Mouse (Mus musculus) stomach, embryonic 14.5 days (tissue): Measurements from ENCODE around the gene Pou2f3. TPM values are rescaled to one million over a fixed set of nuclear protein-coding genes. Genes with fewer than 3 reads are reported as not detected.

ENCODE experiments used
- ATAC-seq: fragments of 200-750 bp; cut with Nextera tagmentation; 2 replicates; pipeline ENCODE4 v1.8.0; 2017; ENCODE audit warnings: low read depth, moderate TSS enrichment; ENCODE audit not compliant: insufficient number of reproducible peaks, insufficient read depth, low FRiP score
- H3K27ac ChIP-seq: fragments of 300-500 bp; sonication (generic); 2 replicates; pipeline ENCODE4 v1.5.1; 2014; ENCODE audit warnings: mild to moderate bottlenecking, low read length, moderate library complexity, mixed read lengths
- H3K27me3 ChIP-seq: fragments of 300-500 bp; sonication (generic); 2 replicates; pipeline ENCODE4 v1.6.1; 2014; ENCODE audit warnings: low read length, control low read depth, mixed read lengths; ENCODE audit not compliant: control insufficient read depth, insufficient read depth
- H3K36me3 ChIP-seq: fragments of 300-500 bp; sonication (generic); 2 replicates; pipeline ENCODE4 v1.6.1; 2014; ENCODE audit warnings: mild to moderate bottlenecking, control low read depth, low read length, moderate library complexity, mixed read lengths; ENCODE audit not compliant: control insufficient read depth, insufficient read depth
- H3K4me1 ChIP-seq: fragments of 300-500 bp; sonication (generic); 2 replicates; pipeline ENCODE4 v1.6.1; 2014; ENCODE audit warnings: low read length, control low read depth, mixed read lengths; ENCODE audit not compliant: control insufficient read depth, insufficient read depth
- H3K4me2 ChIP-seq: fragments of 300-500 bp; sonication (generic); replicated peaks from 2 replicates; pipeline ENCODE4 v1.6.1; 2014; ENCODE audit warnings: low read depth, low read length, control low read depth
- H3K4me3 ChIP-seq: fragments of 300-500 bp; sonication (generic); 2 replicates; pipeline ENCODE4 v1.5.1; 2014; ENCODE audit warnings: low read depth, low read length, control low read depth
- H3K9ac ChIP-seq: fragments of 300-500 bp; sonication (generic); replicated peaks from 2 replicates; pipeline ENCODE4 v1.6.1; 2014; ENCODE audit warnings: low read depth, mild to moderate bottlenecking, control low read depth, low read length, moderate library complexity, mixed read lengths
- H3K9me3 ChIP-seq: fragments of 300-500 bp; sonication (generic); 2 replicates; pipeline ENCODE4 v1.6.1; 2016; ENCODE audit warnings: low read depth, low read length, control low read depth; ENCODE audit not compliant: control insufficient read depth
- WGBS: fragments of 180-500 bp; shearing (Covaris S2); extraction: QIAGEN DNeasy Blood & Tissue Kit; methylation state at CpG from one replicate; pipeline ENCODE4 v1.1.7; 2014; 5-methylcytosine and 5-hydroxymethylcytosine counted together
- polyA plus RNA-seq: library from polyadenylated mRNA; unstranded; fragments of >200 nt; fragmentation: Nextera tagmentation; extraction: Ambion mirVana; gene quantifications from 2 replicates; pipeline ENCODE4 v1.2.1, GENCODE M21; 2014

Gene Pou2f3
- polyA plus RNA-seq, 1 experiment from 2014 or later: 0.27 TPM

- Histone ChIP-seq H3K9ac (no peak overlapping the region), H3K4me3 (no peak overlapping the region), H3K36me3 (no peaks in the 10 kb centered on the region), H3K9me3 (no peaks in the 10 kb centered on the region), H3K27ac (no peak overlapping the region), H3K27me3 (no peaks in the 10 kb centered on the region), H3K4me2 (no peak overlapping the region), H3K4me1 (no peaks in the 10 kb centered on the region)
- no peak for ATAC-seq
- WGBS: 68% methylated on average over 12 of the region's 12 CpGs
Measured at GRCm38 (mm10) chr9:43144206-43144810, 65.9 kb downstream of the Pou2f3 start.

GRCm38 (mm10) chr9:43141839-43142238 is 68.3 kb downstream of the Pou2f3 start:
- no peaks in the 10 kb centered on the region for H3K4me1 ChIP-seq
- ATAC-seq: no peak
- no peaks in the 10 kb centered on the region for H3K27me3 ChIP-seq
- H3K9ac ChIP-seq: no peak overlapping the region
- H3K27ac ChIP-seq: no peak overlapping the region
- no peak overlapping the region for H3K4me2 ChIP-seq
- no peak overlapping the region for H3K4me3 ChIP-seq
- WGBS: 4% methylated on average over 4 of the region's 4 CpGs
- no peaks in the 10 kb centered on the region for H3K36me3 ChIP-seq
- H3K9me3 ChIP-seq: no peaks in the 10 kb centered on the region

GRCm38 (mm10) chr9:43133525-43133924 is 76.6 kb downstream of the Pou2f3 start:
- Histone ChIP-seq H3K4me1 (no peaks in the 10 kb centered on the region), H3K36me3 (no peaks in the 10 kb centered on the region), H3K9ac (no peak overlapping the region), H3K9me3 (no peaks in the 10 kb centered on the region), H3K27ac (no peak overlapping the region), H3K27me3 (no peaks in the 10 kb centered on the region), H3K4me2 (no peak overlapping the region), H3K4me3 (no peak overlapping the region)
- 71% methylated on average over 3 of the region's 3 CpGs for WGBS
- no peak for ATAC-seq

- 27% methylated on average over 4 of the region's 4 CpGs for WGBS
- no peaks in the 10 kb centered on the region for H3K9me3 ChIP-seq
- no peak overlapping the region for H3K4me3 ChIP-seq
Measured at GRCm38 (mm10) chr9:43132380-43132779, 77.8 kb downstream of the Pou2f3 start.

GRCm38 (mm10) chr9:43131940-43132339 is 78.2 kb downstream of the Pou2f3 start:
- Histone ChIP-seq H3K27me3 (no peaks in the 10 kb centered on the region), H3K36me3 (no peaks in the 10 kb centered on the region), H3K9me3 (no peaks in the 10 kb centered on the region), H3K4me2 (no peak overlapping the region), H3K9ac (no peak overlapping the region), H3K4me1 (no peaks in the 10 kb centered on the region), H3K27ac (no peak overlapping the region), H3K4me3 (no peak overlapping the region)
- 68% methylated on average over 5 of the region's 5 CpGs for WGBS
- no peak for ATAC-seq

More at GRCm38 (mm10) chr9:43132380-43132779, 77.8 kb downstream of the Pou2f3 start:
- H3K4me1 ChIP-seq: no peaks in the 10 kb centered on the region
- no peaks in the 10 kb centered on the region for H3K27me3 ChIP-seq
- no peak for ATAC-seq
- no peak overlapping the region for H3K27ac ChIP-seq
- H3K4me2 ChIP-seq: no peak overlapping the region
- H3K36me3 ChIP-seq: no peaks in the 10 kb centered on the region
- H3K9ac ChIP-seq: no peak overlapping the region

- H3K27me3 ChIP-seq: no peaks in the 10 kb centered on the region
- ATAC-seq: no peak
- no peaks in the 10 kb centered on the region for H3K4me1 ChIP-seq
- H3K36me3 ChIP-seq: no peaks in the 10 kb centered on the region
- no peak overlapping the region for H3K4me2 ChIP-seq
- H3K9ac ChIP-seq: no peak overlapping the region
- WGBS: 95% methylated on average over 2 of the region's 2 CpGs
- H3K9me3 ChIP-seq: no peaks in the 10 kb centered on the region
- no peak overlapping the region for H3K27ac ChIP-seq
- H3K4me3 ChIP-seq: no peak overlapping the region
Measured at GRCm38 (mm10) chr9:43130684-43131083, 79.5 kb downstream of the Pou2f3 start.

GRCm38 (mm10) chr9:43127101-43127787 is 82.9 kb downstream of the Pou2f3 start:
- no peaks in the 10 kb centered on the region for H3K9me3 ChIP-seq
- no peak overlapping the region for H3K27ac ChIP-seq
- WGBS: 73% methylated on average over 10 of the region's 10 CpGs
- no peak overlapping the region for H3K4me2 ChIP-seq
- no peaks in the 10 kb centered on the region for H3K36me3 ChIP-seq
- H3K9ac ChIP-seq: no peak overlapping the region
- no peak for ATAC-seq
- H3K4me3 ChIP-seq: no peak overlapping the region
- no peaks in the 10 kb centered on the region for H3K27me3 ChIP-seq
- H3K4me1 ChIP-seq: no peaks in the 10 kb centered on the region

- no peak for ATAC-seq
Measured at GRCm38 (mm10) chr9:43122379-43122778, 87.8 kb downstream of the Pou2f3 start.

More at GRCm38 (mm10) chr9:43122379-43122778, 87.8 kb downstream of the Pou2f3 start:
- Histone ChIP-seq H3K4me1 (no peaks in the 10 kb centered on the region), H3K9ac (no peak overlapping the region), H3K27me3 (no peaks in the 10 kb centered on the region), H3K27ac (no peak overlapping the region), H3K9me3 (no peaks in the 10 kb centered on the region), H3K36me3 (no peaks in the 10 kb centered on the region), H3K4me3 (no peak overlapping the region), H3K4me2 (no peak overlapping the region)
- WGBS: 33% methylated on average over 1 of the region's 1 CpGs
